Mouse (Mus musculus): Measurements from ENCODE around the gene Slco3a1. TPM values are rescaled to one million over a fixed set of nuclear protein-coding genes. Genes with fewer than 3 reads are reported as not detected.

The Slco3a1 gene
- polyA plus RNA-seq, 1 experiment: 1.2 TPM

DNA sequence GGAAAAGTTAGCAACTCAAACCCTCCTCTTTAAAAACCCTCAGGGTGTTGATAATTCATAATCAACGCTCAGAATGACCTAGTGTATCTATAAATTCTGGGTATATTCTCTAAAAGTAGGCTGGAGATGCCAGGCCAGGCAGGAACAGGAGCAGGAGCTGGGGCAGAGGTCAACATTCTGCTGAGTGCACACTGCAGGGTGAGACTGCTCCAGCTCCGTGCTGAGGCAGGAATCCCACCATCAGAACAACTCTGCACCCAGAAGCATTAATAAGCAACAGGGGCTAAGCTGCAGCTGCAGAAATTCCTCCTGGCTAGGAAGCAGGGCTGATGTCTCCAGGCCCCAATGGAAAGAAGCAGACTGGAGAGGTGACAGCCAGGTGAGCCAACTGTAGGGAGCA, 182.9 kb downstream of the Slco3a1 start:
- Histone ChIP-seq H3K9ac (ENCODE audit: low read depth, poor library complexity, severe bottlenecking) (no peak overlapping the region), H3K4me1 (ENCODE audit: control insufficient read depth, insufficient read depth, low read length) (no peaks in the 10 kb centered on the region), H3K36me3 (ENCODE audit: control insufficient read depth, insufficient read depth, low read length, poor library complexity, severe bottlenecking) (no peaks in the 10 kb centered on the region), H3K27ac (ENCODE audit: insufficient read depth, low read length) (no peak overlapping the region), H3K27me3 (ENCODE audit: control insufficient read depth, insufficient read depth, low read length, poor library complexity, severe bottlenecking) (no peaks in the 10 kb centered on the region), H3K4me3 (ENCODE audit: low read depth, low read length) (no peak overlapping the region), H3K9me3 (replicated peaks; ENCODE audit: control insufficient read depth, insufficient read depth, low read length, poor library complexity, severe bottlenecking) (no peaks in the 10 kb centered on the region)
- TF ChIP-seq CTCF (IDR thresholded peaks at IDR 0.05; ENCODE audit: low read depth, low read length) (no peak), EP300 (IDR thresholded peaks at IDR 0.05; ENCODE audit: insufficient read depth, low read depth, low read length) (no peak), POLR2A (IDR thresholded peaks at IDR 0.05; ENCODE audit: insufficient read depth, low read length) (no peak)

DNA sequence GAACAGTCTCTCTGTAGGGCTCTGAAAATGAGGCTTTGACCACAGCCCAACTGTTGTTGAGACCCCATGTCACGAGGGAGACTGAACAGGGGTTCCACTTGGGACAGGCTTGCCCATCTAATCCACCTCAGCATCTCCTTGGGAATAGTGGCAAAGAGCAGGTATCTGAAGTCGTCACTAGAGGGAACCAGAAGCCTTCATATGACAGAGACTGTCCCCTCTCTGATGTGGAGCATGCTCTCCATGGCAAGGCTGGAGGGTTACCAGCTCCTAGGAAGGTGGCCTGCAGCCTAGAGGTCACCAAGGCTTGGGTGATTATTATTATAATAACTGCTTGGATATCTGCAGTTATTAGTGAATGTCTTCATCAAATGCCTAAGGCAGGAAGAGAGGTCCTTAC, 183.4 kb downstream of the Slco3a1 start:
- Histone ChIP-seq H3K27me3 (ENCODE audit: control insufficient read depth, insufficient read depth, low read length, poor library complexity, severe bottlenecking) (no peaks in the 10 kb centered on the region), H3K9ac (ENCODE audit: low read depth, poor library complexity, severe bottlenecking) (no peak overlapping the region)

DNA sequence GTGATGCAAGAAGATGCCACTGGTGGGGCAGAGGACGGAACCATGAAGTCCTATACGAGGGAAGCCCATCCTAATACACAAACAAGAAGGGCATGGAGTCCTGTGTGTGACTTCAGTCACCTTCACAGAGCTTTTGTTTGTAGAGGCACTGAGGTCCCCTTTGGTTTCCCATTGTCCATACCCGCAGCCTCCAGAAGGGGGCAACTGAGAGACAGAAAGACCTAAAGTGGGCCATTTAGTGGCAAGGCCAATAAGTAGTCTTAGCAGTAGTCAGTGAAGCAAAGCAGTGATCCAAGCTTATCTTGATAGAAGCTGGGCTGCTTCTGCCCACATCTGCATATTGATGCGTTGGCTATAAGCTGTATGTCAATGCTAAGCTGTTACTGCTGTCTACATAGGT, 184.9 kb downstream of the Slco3a1 start:
- no peak overlapping the region for H3K4me3 ChIP-seq (ENCODE audit: low read depth, low read length)
- no peaks in the 10 kb centered on the region for H3K4me1 ChIP-seq (ENCODE audit: control insufficient read depth, insufficient read depth, low read length)
- H3K27me3 ChIP-seq (ENCODE audit: control insufficient read depth, insufficient read depth, low read length, poor library complexity, severe bottlenecking): no peaks in the 10 kb centered on the region
- no peak overlapping the region for H3K27ac ChIP-seq (ENCODE audit: insufficient read depth, low read length)
- H3K9me3 ChIP-seq (replicated peaks; ENCODE audit: control insufficient read depth, insufficient read depth, low read length, poor library complexity, severe bottlenecking): no peaks in the 10 kb centered on the region
- no peak overlapping the region for H3K9ac ChIP-seq (ENCODE audit: low read depth, poor library complexity, severe bottlenecking)
- no peaks in the 10 kb centered on the region for H3K36me3 ChIP-seq (ENCODE audit: control insufficient read depth, insufficient read depth, low read length, poor library complexity, severe bottlenecking)
- TF ChIP-seq POLR2A (IDR thresholded peaks at IDR 0.05; ENCODE audit: insufficient read depth, low read length) (no peak), CTCF (IDR thresholded peaks at IDR 0.05; ENCODE audit: low read depth, low read length) (peak; percentile 13)

More for the DNA sequence above, 183.4 kb downstream of the Slco3a1 start:
- Histone ChIP-seq H3K4me1 (ENCODE audit: control insufficient read depth, insufficient read depth, low read length) (no peaks in the 10 kb centered on the region), H3K27ac (ENCODE audit: insufficient read depth, low read length) (no peak overlapping the region), H3K4me3 (ENCODE audit: low read depth, low read length) (no peak overlapping the region), H3K9me3 (replicated peaks; ENCODE audit: control insufficient read depth, insufficient read depth, low read length, poor library complexity, severe bottlenecking) (no peaks in the 10 kb centered on the region), H3K36me3 (ENCODE audit: control insufficient read depth, insufficient read depth, low read length, poor library complexity, severe bottlenecking) (no peaks in the 10 kb centered on the region)
- TF ChIP-seq EP300 (IDR thresholded peaks at IDR 0.05; ENCODE audit: insufficient read depth, low read depth, low read length) (no peak), CTCF (IDR thresholded peaks at IDR 0.05; ENCODE audit: low read depth, low read length) (peak; percentile 20), POLR2A (IDR thresholded peaks at IDR 0.05; ENCODE audit: insufficient read depth, low read length) (no peak)

DNA sequence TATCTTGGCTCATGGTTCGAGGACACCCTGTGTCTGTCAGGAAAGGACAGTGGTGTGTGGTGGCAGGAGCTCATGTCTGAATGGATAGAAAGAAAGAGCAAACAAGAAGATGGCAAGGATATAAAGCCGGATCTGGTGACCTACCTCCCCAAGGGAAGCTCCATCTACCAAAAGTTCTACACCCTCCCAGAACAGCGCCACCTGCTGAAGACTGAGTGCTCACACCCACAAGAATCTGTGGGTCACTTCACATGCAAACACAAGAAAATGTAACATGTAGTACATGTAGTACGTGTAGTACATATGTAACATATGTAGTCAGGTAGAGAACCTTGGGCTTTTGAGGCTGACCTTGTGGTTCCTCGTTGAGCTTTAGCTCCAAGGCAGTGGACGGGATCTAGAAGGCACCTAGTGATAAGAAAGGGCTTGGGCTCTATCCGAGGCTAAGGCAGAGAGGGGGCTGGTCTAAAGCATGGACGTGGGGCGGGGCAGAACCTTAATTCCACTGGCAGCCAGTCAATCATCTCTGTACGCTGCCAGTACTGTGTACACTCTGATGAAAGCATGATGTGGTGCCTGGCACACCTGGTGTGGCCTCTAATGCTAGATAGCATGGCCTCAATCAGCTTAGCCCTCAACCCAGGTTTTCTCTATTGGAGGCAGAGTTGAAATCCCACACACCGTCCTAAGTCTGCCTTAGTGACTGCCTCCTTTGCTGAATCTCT, 186.2 kb downstream of the Slco3a1 start:
- Histone ChIP-seq H3K27me3 (ENCODE audit: control insufficient read depth, insufficient read depth, low read length, poor library complexity, severe bottlenecking) (no peaks in the 10 kb centered on the region), H3K9me3 (replicated peaks; ENCODE audit: control insufficient read depth, insufficient read depth, low read length, poor library complexity, severe bottlenecking) (no peaks in the 10 kb centered on the region), H3K9ac (ENCODE audit: low read depth, poor library complexity, severe bottlenecking) (no peak overlapping the region), H3K4me3 (ENCODE audit: low read depth, low read length) (no peak overlapping the region), H3K36me3 (ENCODE audit: control insufficient read depth, insufficient read depth, low read length, poor library complexity, severe bottlenecking) (no peaks in the 10 kb centered on the region), H3K4me1 (ENCODE audit: control insufficient read depth, insufficient read depth, low read length) (no peaks in the 10 kb centered on the region), H3K27ac (ENCODE audit: insufficient read depth, low read length) (no peak overlapping the region)
- TF ChIP-seq EP300 (IDR thresholded peaks at IDR 0.05; ENCODE audit: insufficient read depth, low read depth, low read length) (no peak), CTCF (IDR thresholded peaks at IDR 0.05; ENCODE audit: low read depth, low read length) (peak; percentile 35)

DNA sequence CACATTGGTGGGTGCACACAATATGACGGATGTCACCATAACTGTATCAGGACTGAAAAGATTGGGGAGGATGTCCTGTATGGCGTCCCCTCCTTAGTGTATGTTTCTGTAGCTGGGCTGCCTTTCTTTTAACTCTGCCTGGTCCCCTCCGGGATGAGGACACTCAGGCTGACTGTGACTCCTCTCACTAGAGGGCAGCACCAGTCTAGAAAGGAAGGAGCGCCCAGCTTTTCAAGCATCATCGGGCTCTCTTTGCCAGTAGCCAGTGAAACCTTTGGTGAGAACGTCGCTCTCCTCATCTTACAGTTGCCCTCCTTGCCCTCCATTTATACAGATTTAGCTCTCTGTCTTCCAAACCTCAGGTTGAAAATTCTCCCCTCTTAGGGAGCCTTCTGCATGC, 187.2 kb downstream of the Slco3a1 start:
- Histone ChIP-seq H3K27me3 (ENCODE audit: control insufficient read depth, insufficient read depth, low read length, poor library complexity, severe bottlenecking) (no peaks in the 10 kb centered on the region), H3K9ac (ENCODE audit: low read depth, poor library complexity, severe bottlenecking) (no peak overlapping the region), H3K9me3 (replicated peaks; ENCODE audit: control insufficient read depth, insufficient read depth, low read length, poor library complexity, severe bottlenecking) (no peaks in the 10 kb centered on the region), H3K4me1 (ENCODE audit: control insufficient read depth, insufficient read depth, low read length) (no peaks in the 10 kb centered on the region), H3K36me3 (ENCODE audit: control insufficient read depth, insufficient read depth, low read length, poor library complexity, severe bottlenecking) (no peaks in the 10 kb centered on the region), H3K27ac (ENCODE audit: insufficient read depth, low read length) (no peak overlapping the region), H3K4me3 (ENCODE audit: low read depth, low read length) (no peak overlapping the region)
- no peak for TF ChIP-seq POLR2A (IDR thresholded peaks at IDR 0.05; ENCODE audit: insufficient read depth, low read length)
- TF ChIP-seq CTCF (IDR thresholded peaks at IDR 0.05; ENCODE audit: low read depth, low read length): peak; percentile 56
- no peak for TF ChIP-seq EP300 (IDR thresholded peaks at IDR 0.05; ENCODE audit: insufficient read depth, low read depth, low read length)

DNA sequence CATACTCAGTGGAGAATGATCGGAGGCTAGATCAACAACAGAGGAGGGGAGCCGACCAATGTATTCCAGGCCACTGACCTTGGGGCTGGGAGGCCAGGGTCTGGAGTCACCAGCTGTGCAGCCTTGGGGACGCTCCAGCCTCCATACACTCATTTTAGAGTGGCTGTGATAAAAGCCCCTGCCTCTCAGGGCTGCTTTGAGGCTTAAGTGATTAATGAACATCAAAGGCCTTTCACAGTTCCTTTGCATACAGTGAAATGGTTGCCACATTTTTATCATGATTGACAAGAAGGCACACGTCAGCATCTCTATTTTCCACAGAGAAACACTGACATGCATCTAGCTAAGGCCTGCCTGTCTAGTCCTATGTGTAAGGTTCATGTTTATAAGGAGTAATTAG, 189.0 kb downstream of the Slco3a1 start:
- Histone ChIP-seq H3K9ac (ENCODE audit: low read depth, poor library complexity, severe bottlenecking) (no peak overlapping the region), H3K27ac (ENCODE audit: insufficient read depth, low read length) (no peak overlapping the region), H3K36me3 (ENCODE audit: control insufficient read depth, insufficient read depth, low read length, poor library complexity, severe bottlenecking) (no peaks in the 10 kb centered on the region), H3K9me3 (replicated peaks; ENCODE audit: control insufficient read depth, insufficient read depth, low read length, poor library complexity, severe bottlenecking) (no peaks in the 10 kb centered on the region), H3K27me3 (ENCODE audit: control insufficient read depth, insufficient read depth, low read length, poor library complexity, severe bottlenecking) (no peaks in the 10 kb centered on the region), H3K4me1 (ENCODE audit: control insufficient read depth, insufficient read depth, low read length) (no peaks in the 10 kb centered on the region), H3K4me3 (ENCODE audit: low read depth, low read length) (no peak overlapping the region)
- TF ChIP-seq EP300 (IDR thresholded peaks at IDR 0.05; ENCODE audit: insufficient read depth, low read depth, low read length) (no peak), CTCF (IDR thresholded peaks at IDR 0.05; ENCODE audit: low read depth, low read length) (no peak), POLR2A (IDR thresholded peaks at IDR 0.05; ENCODE audit: insufficient read depth, low read length) (no peak)

All from ES-Bruce4 (cell line).